Mouse (Mus musculus) E14TG2a.4 (cell line): Measurements from ENCODE around the gene Glb1l2.

Experiments used
- H3K27me3 ChIP-seq: 2 replicates; pipeline ENCODE4 v1.6.1; 2014; ENCODE audit warnings: low read length, control low read depth; ENCODE audit not compliant: insufficient read depth
- H3K36me3 ChIP-seq: 2 replicates; pipeline ENCODE4 v1.6.1; 2014; ENCODE audit warnings: low read length, control low read depth; ENCODE audit not compliant: insufficient read depth
- H3K4me1 ChIP-seq: replicated peaks from 2 replicates; pipeline ENCODE4 v1.6.1; 2014; ENCODE audit warnings: low read depth, low read length, control low read depth
- H3K4me3 ChIP-seq: replicated peaks from 2 replicates; pipeline ENCODE4 v1.5.1; 2014; ENCODE audit warnings: mild to moderate bottlenecking, low read length
- H3K9me3 ChIP-seq: 2 replicates; pipeline ENCODE4 v1.6.1; 2014; ENCODE audit warnings: low read length, control low read depth
- CTCF ChIP-seq: conservative IDR thresholded peaks from 2 replicates; pipeline ENCODE4 v1.5.1; 2014; ENCODE audit warnings: low read length
- NANOG ChIP-seq: IDR thresholded peaks from 2 replicates; pipeline ENCODE4 v1.6.1; 2014; ENCODE audit warnings: borderline replicate concordance, low read length, mixed read lengths
- POU5F1 ChIP-seq: IDR thresholded peaks from 2 replicates; pipeline ENCODE4 v1.6.1; 2014; ENCODE audit warnings: low read length, borderline replicate concordance

The Glb1l2 gene

DNA sequence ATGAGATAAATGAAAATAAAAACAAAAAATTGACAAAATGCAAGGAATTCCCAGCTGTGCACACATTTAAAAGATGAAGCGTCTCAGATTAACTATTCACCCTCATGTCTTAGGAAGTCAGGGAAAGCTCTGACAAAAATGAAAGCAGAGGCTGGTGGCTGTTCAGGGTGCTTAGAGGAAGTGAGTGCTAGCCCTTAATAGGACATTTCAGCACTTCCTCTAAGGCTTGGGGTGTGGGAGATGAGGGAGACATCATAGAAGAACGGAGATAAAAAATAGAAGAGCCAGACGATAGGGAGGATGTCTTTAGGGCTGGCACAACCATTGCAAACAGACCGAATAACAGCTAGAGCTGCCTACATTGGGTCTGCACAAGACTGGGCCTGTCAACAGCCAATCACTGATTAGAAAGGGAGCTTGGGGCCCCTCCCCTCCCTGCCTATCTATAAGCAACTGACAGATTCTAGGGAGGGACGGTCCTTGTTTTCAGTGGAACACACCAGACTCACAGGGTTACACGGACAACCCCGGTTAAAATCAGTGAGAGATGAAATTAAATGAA lies 22.8 kb downstream of the Glb1l2 start:
- H3K9me3 ChIP-seq: peaks cover 5% of the 10 kb centered on the region; the same call in 1 of the 2 replicates
- no peaks in the 10 kb centered on the region for H3K4me1 ChIP-seq
- no peak overlapping the region for H3K4me3 ChIP-seq
- no peaks in the 10 kb centered on the region for H3K36me3 ChIP-seq
- H3K27me3 ChIP-seq: no peaks in the 10 kb centered on the region
- TF ChIP-seq CTCF (no peak), NANOG (no peak), POU5F1 (no peak)

DNA sequence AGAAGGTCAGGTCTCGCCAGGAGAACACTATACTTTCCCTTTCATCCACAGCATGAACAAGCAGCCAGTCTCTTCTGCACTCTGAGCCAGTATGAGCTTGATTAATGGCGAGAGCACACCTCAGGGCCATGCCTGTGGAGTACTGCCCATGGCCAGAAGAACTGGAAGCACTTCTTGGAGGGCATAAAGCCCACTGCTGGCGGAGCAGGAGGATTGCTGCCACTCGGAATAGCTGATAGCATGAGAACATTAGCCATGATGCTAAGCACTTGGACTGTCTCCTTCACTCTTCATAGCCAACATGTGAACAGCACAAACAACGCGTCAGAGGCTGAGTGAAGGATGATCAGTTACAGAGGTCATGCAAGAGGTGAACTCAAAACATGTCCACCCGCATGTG lies 27.8 kb downstream of the Glb1l2 start:
- TF ChIP-seq CTCF (no peak), POU5F1 (no peak), NANOG (no peak)
- H3K9me3 ChIP-seq: peaks cover 1% of the 10 kb centered on the region; the same call in 1 of the 2 replicates
- H3K4me1 ChIP-seq: peaks cover 8% of the 10 kb centered on the region; the same call in 1 of the 2 replicates
- H3K4me3 ChIP-seq: no peak overlapping the region
- no peaks in the 10 kb centered on the region for H3K27me3 ChIP-seq
- no peaks in the 10 kb centered on the region for H3K36me3 ChIP-seq

DNA sequence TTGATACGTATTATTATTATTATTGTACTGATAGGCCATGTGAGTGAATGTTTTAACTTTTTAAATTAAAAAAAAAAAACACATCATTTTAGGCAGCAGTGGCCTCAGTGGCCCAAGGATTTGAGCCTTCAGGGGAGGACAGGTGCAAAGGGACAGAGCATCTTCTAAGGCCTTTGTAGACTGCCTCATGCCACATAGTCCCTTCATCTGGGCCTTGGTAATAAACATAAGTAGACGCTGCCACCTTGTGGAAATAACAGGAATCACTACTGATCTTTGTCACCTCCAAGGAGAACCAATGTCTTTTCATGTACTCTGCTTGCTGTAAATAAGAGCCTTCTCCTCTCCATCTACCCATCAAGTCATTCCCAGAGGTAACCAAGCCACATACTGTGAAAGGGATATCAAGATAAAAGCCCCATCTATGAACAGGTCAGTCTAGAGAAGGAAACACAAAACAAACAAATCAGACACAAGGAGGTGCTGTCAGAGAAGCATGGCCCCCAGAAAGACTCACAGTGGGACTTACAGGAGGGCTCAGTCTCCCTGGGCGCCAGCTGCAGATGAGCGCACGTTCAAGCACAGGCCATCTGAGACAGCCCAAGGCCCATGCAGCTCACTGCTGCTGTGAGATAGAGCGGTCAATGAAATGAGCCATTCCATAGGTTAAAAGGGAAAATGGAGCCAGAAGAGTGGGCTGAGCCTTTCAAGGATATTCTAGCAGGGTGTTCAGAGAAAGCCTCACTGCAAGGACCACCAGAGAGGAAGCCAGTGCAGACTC lies 30.0 kb downstream of the Glb1l2 start:
- H3K4me1 ChIP-seq: peaks cover 8% of the 10 kb centered on the region; the same call in 1 of the 2 replicates
- no peaks in the 10 kb centered on the region for H3K9me3 ChIP-seq
- no peaks in the 10 kb centered on the region for H3K27me3 ChIP-seq
- TF ChIP-seq POU5F1: no peak
- no peak for TF ChIP-seq NANOG
- TF ChIP-seq CTCF: peak; percentile 68
- H3K4me3 ChIP-seq: no peak overlapping the region
- no peaks in the 10 kb centered on the region for H3K36me3 ChIP-seq

DNA sequence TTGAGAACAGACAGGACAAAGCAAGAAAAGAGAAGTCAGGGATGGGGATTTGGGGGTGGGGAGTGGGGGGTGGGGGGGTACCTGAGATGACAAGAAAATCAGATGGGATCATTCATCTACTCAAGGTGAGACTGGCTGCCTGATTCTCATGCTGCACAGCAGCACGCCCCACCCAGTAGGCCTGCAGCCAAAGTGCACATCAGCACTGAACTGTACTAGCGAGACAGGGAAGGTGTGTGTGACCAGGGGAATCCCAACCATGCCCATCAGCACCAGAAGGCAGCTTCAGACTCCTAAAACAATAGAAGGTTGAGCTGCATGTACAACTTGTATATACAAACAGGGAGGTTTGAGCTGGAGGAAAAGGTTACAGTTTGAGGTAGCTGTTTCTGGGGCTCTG lies 30.6 kb downstream of the Glb1l2 start:
- no peaks in the 10 kb centered on the region for H3K9me3 ChIP-seq
- H3K4me1 ChIP-seq: peaks cover 8% of the 10 kb centered on the region; the same call in 1 of the 2 replicates
- TF ChIP-seq POU5F1 (no peak), NANOG (no peak), CTCF (no peak)
- H3K4me3 ChIP-seq: no peak overlapping the region
- H3K36me3 ChIP-seq: no peaks in the 10 kb centered on the region
- no peaks in the 10 kb centered on the region for H3K27me3 ChIP-seq

DNA sequence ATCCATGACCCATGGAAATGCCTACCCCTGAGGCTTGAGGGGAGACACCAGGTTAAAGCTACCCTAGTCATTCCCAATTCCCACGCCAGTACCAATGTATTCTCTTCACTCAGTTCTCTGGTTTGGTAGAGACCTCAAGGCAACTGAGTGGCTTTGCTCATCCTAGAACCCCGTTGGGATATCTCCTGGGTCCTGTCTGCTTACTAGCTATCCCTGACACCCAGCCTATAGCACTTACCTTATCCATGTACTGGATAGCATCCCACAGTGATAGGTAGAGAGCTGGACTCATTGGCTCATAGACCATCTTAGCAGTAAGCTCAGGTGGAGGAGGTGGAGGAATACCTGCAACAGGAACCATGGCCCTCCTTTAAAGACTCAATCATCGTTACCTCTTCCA lies 38.1 kb downstream of the Glb1l2 start:
- Histone ChIP-seq H3K9me3 (no peaks in the 10 kb centered on the region; the same call in 1 of the 2 replicates), H3K4me3 (no peak overlapping the region), H3K27me3 (no peaks in the 10 kb centered on the region), H3K36me3 (no peaks in the 10 kb centered on the region), H3K4me1 (no peaks in the 10 kb centered on the region)
- TF ChIP-seq POU5F1 (no peak), CTCF (no peak), NANOG (no peak)

DNA sequence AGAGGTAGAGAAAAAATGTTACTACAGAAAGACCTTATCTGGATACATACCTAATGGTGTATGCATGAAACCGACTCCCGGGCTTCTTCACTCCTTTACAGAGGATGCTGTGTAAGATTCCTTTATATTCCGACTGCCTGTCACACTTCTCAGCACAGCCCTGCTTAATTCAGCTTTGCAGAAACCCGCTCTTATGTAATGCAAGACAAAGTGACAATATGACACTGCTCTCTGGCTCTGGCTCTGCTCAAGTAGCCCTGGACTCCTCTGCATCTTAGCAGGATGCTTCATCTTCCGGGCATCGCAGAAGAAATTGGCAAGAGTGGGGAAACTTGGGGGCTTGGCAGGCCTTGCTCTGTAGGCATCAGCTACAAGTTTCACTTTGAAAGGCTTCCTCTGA lies 43.8 kb downstream of the Glb1l2 start:
- peaks cover 13% of the 10 kb centered on the region for H3K4me1 ChIP-seq
- H3K27me3 ChIP-seq: peaks cover 12% of the 10 kb centered on the region
- no peak overlapping the region for H3K4me3 ChIP-seq
- TF ChIP-seq CTCF: no peak
- TF ChIP-seq NANOG: no peak
- TF ChIP-seq POU5F1: no peak
- H3K36me3 ChIP-seq: no peaks in the 10 kb centered on the region
- H3K9me3 ChIP-seq: no peaks in the 10 kb centered on the region; the same call in 1 of the 2 replicates

DNA sequence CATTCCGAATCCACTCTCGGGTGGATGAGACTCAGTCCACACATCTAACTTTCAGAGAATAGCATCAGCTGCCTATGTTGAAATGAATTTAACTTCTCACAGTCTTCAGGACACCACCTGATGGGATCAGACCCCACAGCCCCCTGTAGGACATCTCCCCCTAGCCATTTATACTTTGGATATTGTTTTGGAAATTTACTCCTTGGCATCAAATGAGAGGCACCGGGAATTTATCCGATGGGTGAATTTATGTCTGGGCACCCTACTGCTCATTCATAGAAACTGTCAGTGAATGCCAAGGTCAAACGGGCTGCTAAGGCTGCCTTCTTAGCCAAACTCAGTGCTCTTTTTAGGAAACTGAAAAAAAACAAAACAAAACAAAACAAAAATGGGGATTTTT lies 45.7 kb downstream of the Glb1l2 start:
- Histone ChIP-seq H3K27me3 (peaks cover 28% of the 10 kb centered on the region), H3K4me3 (no peak overlapping the region), H3K9me3 (no peaks in the 10 kb centered on the region; the same call in 1 of the 2 replicates), H3K4me1 (peaks cover 13% of the 10 kb centered on the region), H3K36me3 (no peaks in the 10 kb centered on the region)
- TF ChIP-seq NANOG (no peak), POU5F1 (no peak), CTCF (no peak)

DNA sequence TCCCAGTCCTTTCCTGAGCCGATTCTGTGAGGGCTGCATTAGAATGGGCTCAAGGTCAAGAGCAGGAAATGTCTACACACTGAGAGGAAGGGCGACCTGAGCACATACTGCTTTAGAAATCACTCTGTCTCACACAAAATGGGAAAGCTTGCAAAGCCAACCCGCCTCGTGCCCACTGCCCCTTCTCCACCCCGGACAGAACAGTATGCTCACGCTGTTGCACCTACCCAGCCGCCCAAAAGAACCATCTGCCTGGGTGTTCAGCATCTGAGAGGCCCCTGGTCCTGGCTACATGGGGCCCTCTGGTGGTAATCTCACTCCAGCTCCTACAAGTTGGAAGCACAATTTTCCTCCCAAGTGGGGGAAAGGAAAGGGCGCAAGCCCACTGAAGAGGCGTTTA lies 46.2 kb downstream of the Glb1l2 start:
- no peak overlapping the region for H3K4me3 ChIP-seq
- TF ChIP-seq CTCF (peak; percentile 37), NANOG (no peak)
- H3K9me3 ChIP-seq: no peaks in the 10 kb centered on the region; the same call in 1 of the 2 replicates
- H3K36me3 ChIP-seq: no peaks in the 10 kb centered on the region
- peaks cover 33% of the 10 kb centered on the region for H3K27me3 ChIP-seq
- H3K4me1 ChIP-seq: peaks cover 13% of the 10 kb centered on the region
